Mouse (Mus musculus) intestine, embryonic 15.5 days (tissue): ENCODE measurements at regions not wholly inside any gene's neighbourhood (a gene's known extent, or its start where the extent isn't known, plus 50 kb on each side); places are given as distances from the start of the nearest gene placed in this dataset.

Experiments
- ATAC-seq: fragments of 200-750 bp; cut with Nextera tagmentation; 2 replicates; pipeline ENCODE4 v1.8.0; 2017; ENCODE audit warnings: moderate TSS enrichment, moderate library complexity
- H3K27ac ChIP-seq: fragments of 300-500 bp; sonication (generic); 2 replicates; pipeline ENCODE4 v1.5.1; 2015; ENCODE audit warnings: mild to moderate bottlenecking, inconsistent platforms
- H3K27me3 ChIP-seq: fragments of 300-500 bp; sonication (generic); replicated peaks from 2 replicates; pipeline ENCODE4 v1.6.1; 2015; ENCODE audit warnings: inconsistent platforms
- H3K36me3 ChIP-seq: fragments of 300-500 bp; sonication (generic); 2 replicates; pipeline ENCODE4 v1.6.1; 2015; ENCODE audit warnings: inconsistent platforms
- H3K4me1 ChIP-seq: fragments of 300-500 bp; sonication (generic); replicated peaks from 2 replicates; pipeline ENCODE4 v1.6.1; 2015; ENCODE audit warnings: inconsistent platforms
- H3K4me2 ChIP-seq: fragments of 300-500 bp; sonication (generic); replicated peaks from 2 replicates; pipeline ENCODE4 v1.6.1; 2015; ENCODE audit warnings: mild to moderate bottlenecking, inconsistent platforms
- H3K4me3 ChIP-seq: fragments of 300-500 bp; sonication (generic); replicated peaks from 2 replicates; pipeline ENCODE4 v1.5.1; 2015; ENCODE audit warnings: inconsistent platforms
- H3K9ac ChIP-seq: fragments of 300-500 bp; sonication (generic); 2 replicates; pipeline ENCODE4 v1.6.1; 2015; ENCODE audit warnings: inconsistent platforms
- H3K9me3 ChIP-seq: fragments of 300-500 bp; sonication (generic); 2 replicates; pipeline ENCODE4 v1.6.1; 2016; ENCODE audit warnings: inconsistent platforms
- WGBS: fragments of 180-500 bp; shearing (Covaris S2); methylation state at CpG from one replicate; pipeline ENCODE4 v1.1.7; 2015; 5-methylcytosine and 5-hydroxymethylcytosine counted together

GRCm38 (mm10) chr8:127662776-127663499 lies 599.2 kb downstream of the Pard3 start:
- Histone ChIP-seq H3K9me3 (no peaks in the 10 kb centered on the region), H3K36me3 (no peaks in the 10 kb centered on the region), H3K27me3 (no peaks in the 10 kb centered on the region), H3K4me2 (no peak overlapping the region), H3K9ac (no peak overlapping the region), H3K4me1 (no peaks in the 10 kb centered on the region), H3K4me3 (no peak overlapping the region), H3K27ac (no peak overlapping the region)
- ATAC-seq: no peak
- 92% methylated on average over 2 of the region's 2 CpGs for WGBS

- no peaks in the 10 kb centered on the region for H3K4me1 ChIP-seq
- H3K4me2 ChIP-seq: no peak overlapping the region
- 48% methylated on average over 2 of the region's 2 CpGs for WGBS
- ATAC-seq: no peak
- no peaks in the 10 kb centered on the region for H3K27me3 ChIP-seq
- no peaks in the 10 kb centered on the region for H3K9me3 ChIP-seq
- H3K4me3 ChIP-seq: no peak overlapping the region
- H3K36me3 ChIP-seq: no peaks in the 10 kb centered on the region
- H3K27ac ChIP-seq: no peak overlapping the region
- no peak overlapping the region for H3K9ac ChIP-seq
Measured at GRCm38 (mm10) chr8:127666606-127667005, 602.9 kb downstream of the Pard3 start.

DNA sequence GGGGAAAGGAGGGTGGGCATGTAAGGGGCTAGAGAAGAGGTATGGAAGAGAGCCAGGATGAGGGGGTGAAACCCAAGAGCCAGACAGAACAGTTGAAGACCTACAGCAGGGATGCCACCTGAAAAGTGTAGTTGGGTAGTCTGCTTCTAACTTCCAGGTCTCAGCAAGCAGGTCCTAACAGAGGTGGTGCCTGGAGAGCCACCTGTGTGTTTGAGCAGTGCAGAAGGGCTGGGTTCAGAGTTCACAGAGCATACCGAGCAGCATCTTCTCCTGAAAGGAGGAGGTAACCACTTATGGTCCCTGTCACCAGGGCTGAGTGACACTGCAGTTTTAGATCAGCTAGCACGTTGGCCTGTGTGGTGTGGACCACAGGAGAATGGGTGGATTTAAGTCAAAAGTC lies 605.3 kb downstream of the Pard3 start:
- no peaks in the 10 kb centered on the region for H3K9me3 ChIP-seq
- H3K27ac ChIP-seq: no peak overlapping the region
- H3K4me3 ChIP-seq: no peak overlapping the region
- no peaks in the 10 kb centered on the region for H3K36me3 ChIP-seq
- no peaks in the 10 kb centered on the region for H3K4me1 ChIP-seq
- WGBS: 46% methylated on average over 2 of the region's 2 CpGs
- ATAC-seq: no peak
- no peak overlapping the region for H3K4me2 ChIP-seq
- no peak overlapping the region for H3K9ac ChIP-seq
- no peaks in the 10 kb centered on the region for H3K27me3 ChIP-seq

GRCm38 (mm10) chr8:127674063-127674462 lies 610.4 kb downstream of the Pard3 start:
- no peaks in the 10 kb centered on the region for H3K36me3 ChIP-seq
- H3K9ac ChIP-seq: no peak overlapping the region
- no peaks in the 10 kb centered on the region for H3K4me1 ChIP-seq
- H3K27ac ChIP-seq: no peak overlapping the region
- no peak for ATAC-seq
- 91% methylated on average over 1 of the region's 1 CpGs for WGBS
- H3K4me3 ChIP-seq: no peak overlapping the region
- H3K9me3 ChIP-seq: no peaks in the 10 kb centered on the region
- no peaks in the 10 kb centered on the region for H3K27me3 ChIP-seq
- H3K4me2 ChIP-seq: no peak overlapping the region

DNA sequence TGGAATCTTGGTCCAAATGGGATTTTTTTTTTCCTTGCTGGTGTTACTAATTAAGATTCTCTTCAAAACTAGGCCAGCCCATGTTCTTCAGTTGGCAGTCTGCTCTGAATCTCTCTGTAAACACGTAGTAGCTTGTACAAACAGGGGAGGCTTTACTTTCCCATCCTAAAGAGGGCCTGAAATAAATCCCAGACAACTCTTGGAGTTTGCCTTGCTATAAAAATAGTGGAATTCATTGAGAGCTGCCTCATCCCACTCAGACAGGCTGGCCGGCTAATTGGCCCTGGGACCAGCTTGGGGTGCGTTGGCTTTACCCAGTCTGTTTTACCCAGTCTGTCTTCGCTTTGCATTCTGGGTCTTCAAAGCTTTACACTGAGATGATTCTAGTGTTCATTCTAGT lies 611.7 kb downstream of the Pard3 start:
- Histone ChIP-seq H3K4me1 (no peaks in the 10 kb centered on the region), H3K27ac (no peak overlapping the region), H3K9ac (no peak overlapping the region), H3K36me3 (no peaks in the 10 kb centered on the region), H3K4me2 (no peak overlapping the region), H3K9me3 (no peaks in the 10 kb centered on the region), H3K4me3 (no peak overlapping the region), H3K27me3 (no peaks in the 10 kb centered on the region)
- no peak for ATAC-seq
- WGBS: 61% methylated on average over 4 of the region's 4 CpGs

- no peaks in the 10 kb centered on the region for H3K36me3 ChIP-seq
- H3K4me2 ChIP-seq: no peak overlapping the region
- no peak overlapping the region for H3K9ac ChIP-seq
- no peak overlapping the region for H3K27ac ChIP-seq
- H3K27me3 ChIP-seq: no peaks in the 10 kb centered on the region
- H3K9me3 ChIP-seq: no peaks in the 10 kb centered on the region
- no peak for ATAC-seq
- H3K4me1 ChIP-seq: no peaks in the 10 kb centered on the region
- 71% methylated on average over 3 of the region's 3 CpGs for WGBS
- H3K4me3 ChIP-seq: no peak overlapping the region
Measured at GRCm38 (mm10) chr8:127680205-127680604, 616.5 kb downstream of the Pard3 start.

DNA sequence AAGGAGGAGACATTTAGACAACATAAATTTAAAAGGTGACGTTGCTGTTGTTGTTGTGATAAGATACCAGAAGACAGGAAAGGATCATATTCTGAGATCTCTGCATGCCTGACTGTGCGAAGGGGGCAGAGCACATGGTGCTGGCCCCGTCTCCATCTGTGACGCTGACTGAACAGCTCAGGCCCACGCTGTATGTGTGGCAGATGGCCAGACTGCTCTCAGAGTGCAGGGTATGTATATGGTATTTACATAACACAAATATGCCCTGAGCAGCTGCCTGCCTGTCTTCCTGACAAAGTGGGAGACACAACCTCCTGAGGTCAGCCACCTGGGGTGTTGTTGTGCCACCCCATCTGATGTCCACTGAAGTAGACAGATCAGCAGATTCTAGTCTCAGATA lies 620.5 kb downstream of the Pard3 start:
- ATAC-seq: no peak
- WGBS: 41% methylated on average over 5 of the region's 5 CpGs
- no peak overlapping the region for H3K27ac ChIP-seq
- H3K4me2 ChIP-seq: no peak overlapping the region
- no peaks in the 10 kb centered on the region for H3K4me1 ChIP-seq
- H3K27me3 ChIP-seq: no peaks in the 10 kb centered on the region
- H3K4me3 ChIP-seq: no peak overlapping the region
- H3K9me3 ChIP-seq: no peaks in the 10 kb centered on the region
- no peaks in the 10 kb centered on the region for H3K36me3 ChIP-seq
- H3K9ac ChIP-seq: no peak overlapping the region

- Histone ChIP-seq H3K4me1 (no peaks in the 10 kb centered on the region), H3K27me3 (no peaks in the 10 kb centered on the region), H3K9me3 (no peaks in the 10 kb centered on the region), H3K36me3 (no peaks in the 10 kb centered on the region), H3K27ac (no peak overlapping the region), H3K9ac (no peak overlapping the region), H3K4me2 (no peak overlapping the region), H3K4me3 (no peak overlapping the region)
- no peak for ATAC-seq
- 85% methylated on average over 4 of the region's 4 CpGs for whole genome bisulfite sequencing
Measured at GRCm38 (mm10) chr8:127690792-127691191, 627.1 kb downstream of the Pard3 start.

- Histone ChIP-seq H3K27ac (no peak overlapping the region), H3K4me1 (no peaks in the 10 kb centered on the region), H3K27me3 (no peaks in the 10 kb centered on the region), H3K9me3 (no peaks in the 10 kb centered on the region), H3K4me2 (no peak overlapping the region), H3K4me3 (no peak overlapping the region), H3K9ac (no peak overlapping the region), H3K36me3 (no peaks in the 10 kb centered on the region)
- 90% methylated on average over 4 of the region's 4 CpGs for WGBS
- no peak for ATAC-seq
Measured at GRCm38 (mm10) chr8:127698404-127698803, 634.7 kb downstream of the Pard3 start.

- ATAC-seq: no peak
- no peaks in the 10 kb centered on the region for H3K9me3 ChIP-seq
- H3K4me1 ChIP-seq: no peaks in the 10 kb centered on the region
- H3K4me3 ChIP-seq: no peak overlapping the region
- H3K9ac ChIP-seq: no peak overlapping the region
- H3K4me2 ChIP-seq: no peak overlapping the region
- no peak overlapping the region for H3K27ac ChIP-seq
- no peaks in the 10 kb centered on the region for H3K27me3 ChIP-seq
- WGBS: 52% methylated on average over 4 of the region's 4 CpGs
- no peaks in the 10 kb centered on the region for H3K36me3 ChIP-seq
Measured at GRCm38 (mm10) chr8:127704406-127704805, 640.7 kb downstream of the Pard3 start.

GRCm38 (mm10) chr8:127706051-127706835 lies 642.5 kb downstream of the Pard3 start:
- no peak overlapping the region for H3K4me2 ChIP-seq
- no peaks in the 10 kb centered on the region for H3K4me1 ChIP-seq
- H3K9me3 ChIP-seq: no peaks in the 10 kb centered on the region
- H3K4me3 ChIP-seq: no peak overlapping the region
- H3K36me3 ChIP-seq: no peaks in the 10 kb centered on the region
- ATAC-seq: no peak
- 59% methylated on average over 16 of the region's 16 CpGs for WGBS
- no peak overlapping the region for H3K27ac ChIP-seq
- H3K27me3 ChIP-seq: no peaks in the 10 kb centered on the region
- no peak overlapping the region for H3K9ac ChIP-seq

GRCm38 (mm10) chr8:127709439-127709838 lies 645.7 kb downstream of the Pard3 start:
- no peak overlapping the region for H3K4me3 ChIP-seq
- WGBS: 90% methylated on average over 5 of the region's 5 CpGs
- no peak for ATAC-seq

GRCm38 (mm10) chr8:127715097-127715496 lies 643.3 kb upstream of the Nrp1 start:
- H3K9me3 ChIP-seq: no peaks in the 10 kb centered on the region
- ATAC-seq: no peak

More at GRCm38 (mm10) chr8:127709439-127709838, 645.7 kb downstream of the Pard3 start:
- Histone ChIP-seq H3K4me2 (no peak overlapping the region), H3K27ac (no peak overlapping the region), H3K9ac (no peak overlapping the region), H3K4me1 (no peaks in the 10 kb centered on the region), H3K9me3 (no peaks in the 10 kb centered on the region), H3K36me3 (no peaks in the 10 kb centered on the region), H3K27me3 (no peaks in the 10 kb centered on the region)

More at GRCm38 (mm10) chr8:127715097-127715496, 643.3 kb upstream of the Nrp1 start:
- H3K27me3 ChIP-seq: no peaks in the 10 kb centered on the region
- 100% methylated on average over 1 of the region's 1 CpGs for WGBS
- no peak overlapping the region for H3K4me2 ChIP-seq
- no peak overlapping the region for H3K27ac ChIP-seq
- H3K9ac ChIP-seq: no peak overlapping the region
- H3K36me3 ChIP-seq: no peaks in the 10 kb centered on the region
- H3K4me1 ChIP-seq: peaks cover 7% of the 10 kb centered on the region
- no peak overlapping the region for H3K4me3 ChIP-seq
